Mouse (Mus musculus) cerebellum, postnatal 36 days (tissue): Measurements from ENCODE around the gene Il2rb.

Experiments
- DNase-seq, 2 experiments: peaks; one replicate each; pipeline ENCODE4 v3.0.0; 2021 to 2022; ENCODE audit warnings: mixed read lengths in 2 of 2

Gene Il2rb

GRCm38 (mm10) chr15:78520112-78520715, 25.1 kb upstream of the Il2rb start:
- no peak for DNase-seq

- no peak for DNase-seq
These were observed 23.1 kb upstream of the Il2rb start for GRCm38 (mm10) chr15:78518221-78518620.

GRCm38 (mm10) chr15:78515759-78516158, 20.7 kb upstream of the Il2rb start:
- no peak for DNase-seq

GRCm38 (mm10) chr15:78514393-78515146, 19.5 kb upstream of the Il2rb start:
- DNase-seq, result peak; percentile 82 to 88

- no peak for DNase-seq
These were observed 17.9 kb upstream of the Il2rb start for GRCm38 (mm10) chr15:78513019-78513418.

- no peak for DNase-seq
These were observed 16.9 kb upstream of the Il2rb start for GRCm38 (mm10) chr15:78511951-78512350.

GRCm38 (mm10) chr15:78510736-78511135, 15.7 kb upstream of the Il2rb start:
- DNase-seq, result no peak

GRCm38 (mm10) chr15:78510121-78510576, 15.1 kb upstream of the Il2rb start:
- no peak for DNase-seq

- DNase-seq, result no peak
These were observed 14.3 kb upstream of the Il2rb start for GRCm38 (mm10) chr15:78509297-78509899.

- DNase-seq, result no peak
These were observed 13.4 kb upstream of the Il2rb start for GRCm38 (mm10) chr15:78508443-78508842.

- no peak for DNase-seq
These were observed 10.5 kb upstream of the Il2rb start for GRCm38 (mm10) chr15:78505541-78505940.

- DNase-seq, result no peak
These were observed 9.7 kb upstream of the Il2rb start for GRCm38 (mm10) chr15:78504816-78505215.

GRCm38 (mm10) chr15:78504013-78504412, 8.9 kb upstream of the Il2rb start:
- no peak for DNase-seq

GRCm38 (mm10) chr15:78502437-78503132, 7.5 kb upstream of the Il2rb start:
- no peak for DNase-seq

- no peak for DNase-seq
These were observed 1.6 kb downstream of the Il2rb start for GRCm38 (mm10) chr15:78493401-78494010.

- peak in 1 of 2 experiments; percentile 27 for DNase-seq
These were observed 3.8 kb downstream of the Il2rb start for GRCm38 (mm10) chr15:78491301-78491700.

- DNase-seq, result no peak
These were observed 5.2 kb downstream of the Il2rb start for GRCm38 (mm10) chr15:78489906-78490305.

- peak; percentile 46 to 56 for DNase-seq
These were observed 5.8 kb downstream of the Il2rb start for GRCm38 (mm10) chr15:78489248-78489647.

- DNase-seq, result peak in 1 of 2 experiments; percentile 28
These were observed 8.0 kb downstream of the Il2rb start for GRCm38 (mm10) chr15:78487066-78487465.

GRCm38 (mm10) chr15:78486564-78486963, 8.5 kb downstream of the Il2rb start:
- no peak for DNase-seq

GRCm38 (mm10) chr15:78483311-78483710, 11.8 kb downstream of the Il2rb start:
- peak; percentile 70 to 76 for DNase-seq

- no peak for DNase-seq
These were observed 12.6 kb downstream of the Il2rb start for GRCm38 (mm10) chr15:78482518-78482917.
